Mouse (Mus musculus): ENCODE data around the gene Med15. TPM values are rescaled to one million over a fixed set of nuclear protein-coding genes. Genes with fewer than 3 reads are reported as not detected.
A peak's percentile ranks its signal among the peaks of the same experiment; 100 is the strongest.
"Not testable (repeated sequence)": the region's sequence is repeated elsewhere in the genome, so short reads cannot be mapped to it uniquely, and the experiment has no call there.

The Med15 gene
- total RNA-seq, 2 experiments from 2014 or later, result 19.8 to 20.9 TPM

- no peak for DNase-seq
- intact Hi-C loops (cut with DNase I; ENCODE audit: low total_unique reads), result no loop called here
Measured at GRCm38 (mm10) chr16:17626269-17626555, 106.5 kb downstream of the Med15 start.

GRCm38 (mm10) chr16:17625488-17626268 is 107.0 kb downstream of the Med15 start:
- intact Hi-C loops (cut with DNase I; ENCODE audit: low total_unique reads), result no loop called here
- no peak for DNase-seq

- intact Hi-C loops (cut with DNase I; ENCODE audit: low total_unique reads), result no loop called here
- no peak for DNase-seq
Measured at GRCm38 (mm10) chr16:17621936-17622335, 110.8 kb downstream of the Med15 start.

GRCm38 (mm10) chr16:17619198-17620105 is 113.2 kb downstream of the Med15 start, which contains the start of gene Smpd4:
Smpd4 (plus strand) TSS chr16:17619354.
- intact Hi-C loops (cut with DNase I; ENCODE audit: low total_unique reads), result loop anchor here (5.0 kb wide), 1 partner anchor 62 kb away; no protein-coding TSS in a partner anchor
- DNase-seq, result peak; percentile 87

GRCm38 (mm10) chr16:17617922-17618565 is 114.6 kb downstream of the Med15 start:
- DNase-seq, result peak; percentile 26
- intact Hi-C loops (cut with DNase I; ENCODE audit: low total_unique reads), result loop anchor here (5.0 kb wide), 1 partner anchor 61 kb away; no protein-coding TSS in a partner anchor

GRCm38 (mm10) chr16:17616212-17616611 is 116.5 kb downstream of the Med15 start:
- no peak for DNase-seq
- intact Hi-C loops (cut with DNase I; ENCODE audit: low total_unique reads), result loop anchor here (5.0 kb wide), 1 partner anchor 59 kb away; no protein-coding TSS in a partner anchor

- intact Hi-C loops (cut with DNase I; ENCODE audit: low total_unique reads), result loop anchor here (5.0 kb wide), 1 partner anchor 57 kb away; no protein-coding TSS in a partner anchor
- not testable (repeated sequence) for DNase-seq
Measured at GRCm38 (mm10) chr16:17614740-17615139, 118.0 kb downstream of the Med15 start.

- intact Hi-C loops (cut with DNase I; ENCODE audit: low total_unique reads), result no loop called here
- no peak for DNase-seq
Measured at GRCm38 (mm10) chr16:17611383-17611782, 121.3 kb downstream of the Med15 start.

- DNase-seq, result no peak
- intact Hi-C loops (cut with DNase I; ENCODE audit: low total_unique reads), result no loop called here
Measured at GRCm38 (mm10) chr16:17605684-17606083, 127.0 kb downstream of the Med15 start.

GRCm38 (mm10) chr16:17604941-17605340 is 127.8 kb downstream of the Med15 start:
- intact Hi-C loops (cut with DNase I; ENCODE audit: low total_unique reads), result no loop called here
- no peak for DNase-seq

Other genes with a start within 250 kb of the Med15 start
- under 1 TPM in 1 of 2 experiments, not detected in 1; 0.13 TPM for gene Aifm3, start 243.3 kb downstream of the Med15 start, total RNA-seq (2021)
- gene Lztr1, start 224.2 kb downstream of the Med15 start, total RNA-seq (2021), result 10 to 100 TPM; 19.0 to 22.0 TPM
- gene Thap7, start 201.8 kb downstream of the Med15 start, total RNA-seq (2021), result 10 to 100 TPM; 10.6 to 12.5 TPM
- 1 to 10 TPM; 1.5 to 1.6 TPM for gene Lrrc74b, start 171.6 kb downstream of the Med15 start, total RNA-seq (2021)
- gene P2rx6, start 171.0 kb downstream of the Med15 start, total RNA-seq (2021), result 1 to 10 TPM; 6.5 to 7.0 TPM
- gene Slc7a4, start 149.7 kb downstream of the Med15 start, total RNA-seq (2021), result 1 to 10 TPM in 1 of 2 experiments, under 1 TPM in 1; 0.97 to 1.3 TPM
- 1 to 10 TPM; 8.4 to 9.1 TPM for gene Smpd4, start 113.5 kb downstream of the Med15 start, total RNA-seq (2021)
- gene Ccdc74a, start 86.4 kb downstream of the Med15 start, total RNA-seq (2021), result 1 to 10 TPM in 1 of 2 experiments, under 1 TPM in 1; 0.82 to 1.5 TPM
- gene Klhl22, start 26.7 kb upstream of the Med15 start, total RNA-seq (2021), result 10 to 100 TPM; 17.3 to 19.9 TPM
- gene Scarf2, start 64.4 kb upstream of the Med15 start, total RNA-seq (2021), result 10 to 100 TPM in 1 of 2 experiments, 1 to 10 TPM in 1; 9.4 to 12.1 TPM
- not detected for gene B830017H08Rik, start 100.2 kb upstream of the Med15 start, total RNA-seq (2021)
- gene Car15, start 105.5 kb upstream of the Med15 start, total RNA-seq (2021), result under 1 TPM; 0.80 to 0.96 TPM
- gene Gm20518, start 158.8 kb upstream of the Med15 start, total RNA-seq (2021), result under 1 TPM; 0.16 to 0.29 TPM
- gene Tssk1, start 161.3 kb upstream of the Med15 start, total RNA-seq (2021), result under 1 TPM in 1 of 2 experiments, not detected in 1; 0.16 TPM
- 10 to 100 TPM; 26.4 to 30.6 TPM for gene Dgcr2, start 165.7 kb upstream of the Med15 start, total RNA-seq (2021)
- not detected for gene Tssk2, start 165.7 kb upstream of the Med15 start, total RNA-seq (2021)
- gene Ess2, start 178.5 kb upstream of the Med15 start, total RNA-seq (2021), result 1 to 10 TPM; 9.0 to 9.3 TPM
- not detected for gene Gsc2, start 182.2 kb upstream of the Med15 start, total RNA-seq (2021)
- 1 to 10 TPM; 4.9 to 7.7 TPM for gene Slc25a1, start 195.3 kb upstream of the Med15 start, total RNA-seq (2021)
- under 1 TPM in 1 of 2 experiments, not detected in 1; 0.38 TPM for gene Vpreb2, start 247.5 kb upstream of the Med15 start, total RNA-seq (2021)